Mouse (Mus musculus) cerebellum, adult 2 months (tissue): ENCODE measurements around the gene Astn1.

Experiments used
- CTCF ChIP-seq: fragments of 200-500 bp; IDR thresholded peaks from 2 replicates; pipeline ENCODE4 v1.5.1; 2011; ENCODE audit warnings: low read depth, mild to moderate bottlenecking, control low read depth, low read length, moderate library complexity, borderline replicate concordance; ENCODE audit not compliant: insufficient read depth
- POLR2A ChIP-seq: fragments of 200-500 bp; IDR thresholded peaks from 2 replicates; pipeline ENCODE4 v1.6.1; 2011; ENCODE audit warnings: low read length, control low read depth, borderline replicate concordance; ENCODE audit not compliant: insufficient read depth

- TF ChIP-seq CTCF: no peak
- TF ChIP-seq POLR2A: no peak
These were observed 211.5 kb downstream of the Astn1 start for GRCm38 (mm10) chr1:158573597-158573996.
